Mouse (Mus musculus): ENCODE measurements around the gene Gpatch8. TPM values are rescaled to one million over a fixed set of nuclear protein-coding genes. Genes with fewer than 3 reads are reported as not detected.

The Gpatch8 gene
- polyA plus RNA-seq (2017; shearing (Covaris generic)): 73.7 TPM

DNA sequence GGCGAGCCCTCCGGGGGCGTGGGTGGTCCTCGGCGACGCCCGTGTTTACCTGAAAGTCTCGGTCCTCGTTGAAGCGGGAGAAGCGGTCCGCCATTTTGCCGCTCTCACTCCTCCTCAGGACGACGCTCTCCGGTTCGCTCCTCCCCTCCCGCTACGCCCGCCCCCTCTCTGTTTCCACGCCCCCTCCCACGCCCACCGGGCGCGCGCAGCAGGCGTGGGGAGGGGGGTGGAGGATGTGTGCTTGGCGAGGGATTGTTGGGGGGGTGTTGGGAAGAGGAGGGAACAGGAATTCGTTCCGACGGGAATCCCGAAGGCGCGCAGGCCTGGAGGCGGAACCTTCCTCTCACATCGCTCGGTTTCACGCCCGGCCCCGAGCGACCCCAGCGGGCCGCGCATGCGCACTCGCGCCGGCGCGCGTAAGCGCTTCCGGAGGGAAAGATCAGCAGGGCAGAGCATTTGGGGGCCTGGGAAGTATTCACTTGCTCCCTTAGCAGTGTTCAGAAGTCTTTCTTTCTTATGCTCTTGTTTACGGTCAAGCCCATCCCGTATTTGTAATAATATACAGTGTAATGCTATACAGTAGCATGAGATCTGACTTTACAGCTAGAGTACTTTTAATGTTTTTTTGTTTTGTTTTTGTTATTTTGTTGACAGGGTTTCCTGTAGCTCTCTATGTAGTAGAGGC, at the start of gene Gpatch8:
Gene Gpatch8 (minus strand): TSS at position 362 of the 685 bp plus-strand sequence.

DNA sequence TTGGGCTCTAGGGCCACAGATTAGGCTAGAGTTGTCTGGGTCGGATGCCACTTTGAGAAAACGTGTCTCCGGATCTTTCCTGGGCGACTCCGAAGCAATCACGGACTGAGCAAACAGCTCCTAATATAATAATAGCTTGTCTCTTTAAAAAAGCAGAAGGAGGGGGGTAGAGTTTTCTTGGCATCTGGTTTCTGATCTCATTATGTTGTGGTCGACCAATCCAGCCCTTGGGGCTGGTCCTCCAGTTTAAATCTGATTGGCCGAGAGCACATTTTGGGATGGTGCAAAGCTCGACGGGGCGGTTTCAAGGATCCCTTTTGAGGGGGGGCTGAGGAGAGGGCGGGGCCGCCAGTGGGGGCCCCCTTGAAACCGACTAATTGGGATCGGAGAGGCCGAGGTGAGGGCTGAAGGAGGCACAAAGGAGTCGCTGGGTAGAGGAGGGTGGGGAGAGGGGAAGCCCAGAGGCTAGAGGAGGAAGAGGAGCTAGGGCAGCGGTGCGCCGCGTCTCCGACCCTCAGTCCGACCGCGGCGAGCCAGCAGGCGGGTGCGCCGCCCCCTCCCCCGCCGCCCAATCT, 47.9 kb upstream of the Gpatch8 start, which contains the start of gene Fzd2:
Gene Fzd2 (plus strand): TSS at position 387 of the 575 bp plus-strand sequence.

DNA sequence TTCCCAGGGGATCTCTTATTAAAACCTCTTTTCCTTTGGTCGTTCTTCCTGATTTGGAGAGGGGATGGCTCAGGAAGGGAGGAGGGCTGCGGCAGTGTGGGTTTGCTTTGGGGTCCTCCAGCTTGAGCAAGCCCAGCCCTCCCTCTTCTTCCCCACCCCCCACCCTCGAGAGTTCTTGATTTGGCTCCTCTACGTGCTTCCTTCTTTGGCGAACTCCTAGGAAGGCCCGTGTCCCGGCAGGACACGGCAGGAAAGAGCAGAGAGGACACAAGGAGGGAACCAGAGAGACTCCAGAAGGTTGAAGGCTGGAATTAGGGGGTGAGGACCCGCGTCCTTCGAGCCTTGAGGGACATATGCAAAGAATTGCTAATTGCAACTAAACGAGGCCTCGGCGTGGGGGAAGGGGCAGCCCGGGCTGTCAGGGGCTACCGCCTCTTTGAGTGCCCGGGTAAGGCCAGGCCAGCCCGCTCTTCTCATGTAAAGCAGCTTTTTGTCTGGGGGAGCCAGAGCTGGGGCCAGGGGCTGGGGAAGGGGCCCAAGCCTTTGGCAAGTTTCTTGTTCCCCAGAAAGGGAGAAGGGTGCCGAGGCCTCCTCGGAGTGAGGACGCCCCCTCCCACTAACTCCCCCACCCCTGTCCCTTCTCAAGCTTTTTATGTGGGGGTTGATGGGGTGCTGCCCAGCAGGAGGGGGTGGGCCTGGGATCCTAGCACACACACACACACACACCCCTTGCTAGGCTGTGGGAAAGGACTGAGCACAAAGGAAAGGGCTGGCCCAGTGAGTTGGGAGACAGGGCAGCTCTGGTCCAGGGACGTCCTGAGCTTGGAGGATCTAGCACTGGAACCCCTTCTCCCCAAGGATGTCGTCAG, 23.2 kb upstream of the Gpatch8 start, which contains the start of gene Gm11627:
Gene Gm11627 (minus strand): TSS at position 297 of the 869 bp plus-strand sequence.

DNA sequence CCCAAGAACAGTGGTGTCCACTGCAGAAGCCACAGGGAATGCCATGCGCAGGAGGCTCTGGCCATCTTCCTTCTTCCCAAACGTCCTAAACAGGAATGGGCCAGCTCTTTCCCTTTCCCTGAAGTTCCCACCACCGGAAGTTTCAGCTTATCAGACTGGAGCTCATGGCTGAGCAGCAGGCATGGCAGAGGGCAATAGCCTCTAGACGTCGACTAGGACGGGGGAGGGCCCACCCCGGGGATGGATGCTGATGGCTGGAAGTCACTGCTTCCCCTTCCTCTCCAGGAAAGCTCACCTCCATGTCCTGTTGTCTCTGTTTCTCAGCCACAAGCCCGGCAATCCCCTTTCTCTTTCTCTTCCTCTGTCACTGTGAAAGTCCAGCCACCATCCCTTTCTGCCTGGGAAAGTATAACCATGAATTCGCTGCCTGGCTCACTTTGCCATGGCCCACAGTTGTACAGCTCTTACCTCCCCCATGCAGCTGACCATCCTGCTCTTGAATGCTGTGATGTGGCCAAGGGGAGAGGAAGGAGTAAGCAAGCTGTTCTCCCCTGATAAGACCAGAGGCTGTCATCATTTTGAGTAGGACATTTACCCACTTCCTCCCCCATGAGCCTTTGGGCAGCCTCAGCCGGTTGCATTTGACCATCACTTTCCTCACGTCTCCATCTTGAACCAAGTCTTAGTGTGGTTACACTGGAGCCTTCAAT, 86.4 kb downstream of the Gpatch8 start, which contains the start of gene Itga2b:
Gene Itga2b (minus strand): TSS at position 475 of the 710 bp plus-strand sequence.

DNA sequence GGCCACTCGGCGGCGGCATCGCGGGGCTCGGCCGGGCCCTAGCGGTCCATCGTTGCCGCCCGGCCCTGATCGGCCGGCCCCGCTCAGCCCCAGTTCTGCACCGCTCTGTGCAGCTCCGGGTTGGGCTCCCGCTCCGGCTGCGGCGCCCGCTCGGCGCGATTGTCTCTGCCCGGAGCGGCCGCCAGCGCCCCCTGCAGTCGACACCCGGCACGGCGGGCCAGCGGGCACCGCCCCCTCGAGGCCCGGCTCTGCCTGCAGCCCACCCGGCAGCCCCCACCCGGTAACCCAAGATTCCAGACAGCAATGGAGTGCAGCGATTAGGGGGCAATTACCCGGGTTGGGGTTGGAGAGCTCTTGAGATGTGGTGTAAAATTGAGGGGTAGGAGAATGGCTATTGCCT, 108.7 kb downstream of the Gpatch8 start, which contains the start of gene Fam171a2:
Gene Fam171a2 (minus strand): TSS at position 186 of the 400 bp plus-strand sequence.

DNA sequence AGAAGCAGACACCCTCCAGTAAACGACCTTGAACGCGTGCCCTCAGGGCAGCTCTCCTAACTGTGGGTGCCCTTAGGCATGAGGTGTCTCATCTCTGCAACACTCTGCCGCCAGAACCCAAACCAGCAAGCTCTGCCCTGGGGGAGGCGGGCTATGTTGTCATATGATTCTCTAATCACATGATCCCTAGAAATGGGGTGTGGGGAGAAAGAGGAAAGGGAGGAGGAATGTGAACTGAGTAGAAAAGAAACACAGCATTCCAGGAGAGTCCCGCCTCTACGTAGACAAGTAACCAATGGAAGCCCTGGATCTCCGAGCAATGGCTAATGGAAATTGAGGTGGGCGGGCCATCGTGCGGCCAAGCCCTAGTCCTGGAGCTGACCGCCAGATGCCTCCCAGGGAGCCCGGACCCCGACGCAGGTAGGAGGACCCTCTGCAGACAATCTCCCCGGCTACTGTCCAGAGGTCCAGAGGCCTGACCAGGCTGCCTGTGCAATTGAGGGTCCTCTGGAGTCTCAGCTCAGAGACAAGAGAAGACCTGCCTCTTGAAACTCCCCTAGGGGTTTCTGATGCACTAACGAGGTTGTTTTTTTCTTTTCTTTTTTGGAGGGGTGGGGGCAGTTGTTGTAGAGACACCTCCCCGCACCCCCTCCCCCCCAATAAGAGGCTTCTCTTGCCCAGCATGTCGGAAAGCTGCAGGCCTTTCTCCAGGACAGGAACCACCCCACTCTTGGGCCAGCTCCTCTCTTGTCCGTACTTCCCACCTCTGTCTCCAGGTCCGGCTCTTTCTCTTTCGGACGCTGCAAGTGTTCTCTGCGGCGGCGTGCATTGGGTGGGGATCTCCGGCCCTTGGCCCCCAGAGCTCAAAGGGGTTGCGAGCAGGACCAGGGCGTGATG, 125.8 kb downstream of the Gpatch8 start, which contains the start of gene Grn:
Gene Grn (plus strand): TSS at position 195 of the 897 bp plus-strand sequence.

Other genes with a start within 250 kb of the Gpatch8 start
- gene Ubtf, start 236.7 kb downstream of the Gpatch8 start, polyA plus RNA-seq (2017; shearing (Covaris generic)): 110 TPM
- gene Slc4a1, start 190.2 kb downstream of the Gpatch8 start, polyA plus RNA-seq (2017; shearing (Covaris generic)): not detected
- 6.6 TPM for gene Rundc3a, start 163.0 kb downstream of the Gpatch8 start, polyA plus RNA-seq (2017; shearing (Covaris generic))
- 51.3 TPM for gene Slc25a39, start 148.4 kb downstream of the Gpatch8 start, polyA plus RNA-seq (2017; shearing (Covaris generic))
- gene Grn, start 126.1 kb downstream of the Gpatch8 start, polyA plus RNA-seq (2017; shearing (Covaris generic)): 22.9 TPM
- not detected for gene Fam171a2, start 108.7 kb downstream of the Gpatch8 start, polyA plus RNA-seq (2017; shearing (Covaris generic))
- gene Itga2b, start 86.3 kb downstream of the Gpatch8 start, polyA plus RNA-seq (2017; shearing (Covaris generic)): 1.7 TPM
- gene Gm11627, start 23.1 kb upstream of the Gpatch8 start, polyA plus RNA-seq (2017; shearing (Covaris generic)): not detected
- gene Fzd2, start 48.0 kb upstream of the Gpatch8 start, polyA plus RNA-seq (2017; shearing (Covaris generic)): not detected
- gene Meioc, start 107.3 kb upstream of the Gpatch8 start, polyA plus RNA-seq (2017; shearing (Covaris generic)): not detected
- gene Ccdc43, start 141.4 kb upstream of the Gpatch8 start, polyA plus RNA-seq (2017; shearing (Covaris generic)): 31.9 TPM
- not detected for gene Adam11, start 205.0 kb upstream of the Gpatch8 start, polyA plus RNA-seq (2017; shearing (Covaris generic))

All from effector memory CD4-positive, alpha-beta T cell, adult 5 months (primary cell).